Mouse (Mus musculus): ENCODE data around the gene Cd101. TPM values are rescaled to one million over a fixed set of nuclear protein-coding genes. Genes with fewer than 3 reads are reported as not detected.

The Cd101 gene
- polyA plus RNA-seq, 1 experiment from 2014 or later = not detected

DNA sequence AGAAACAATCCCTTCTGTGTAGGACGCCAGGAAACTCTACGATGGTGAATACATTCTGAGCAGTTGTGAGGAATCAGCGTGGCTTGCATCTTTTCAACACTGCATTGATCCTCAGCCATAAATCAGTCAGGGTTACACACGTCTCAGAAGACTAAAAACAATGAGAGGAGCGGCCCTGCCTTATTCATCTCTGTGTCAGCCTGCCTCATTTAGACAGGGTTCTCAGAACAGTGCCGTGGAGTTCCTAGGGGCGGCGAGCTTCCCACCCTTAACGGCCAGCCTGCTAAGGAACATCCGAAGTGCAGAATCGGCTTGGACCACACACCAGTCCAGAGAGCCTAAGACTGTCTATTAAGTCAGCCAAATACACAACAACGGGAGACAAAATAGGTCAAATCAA lies 39.9 kb downstream of the Cd101 start:
- H3K27me3 ChIP-seq = no peaks in the 10 kb centered on the region
- TF ChIP-seq CTCF (IDR thresholded peaks at IDR 0.05) = no peak
- POLR2A ChIA-PET = interaction anchor here (0.6 kb wide), 1 partner anchor 10 kb away, joined by 5 read pairs; no protein-coding TSS in a partner anchor
- in situ Hi-C loops (cut with MboI; ENCODE audit: low pct_unique_long_range_greater_than_20kb) = no loop called here
- DNase-seq (ENCODE audit: low read depth, low spot score) (no peak), ATAC-seq (no peak)
- CTCF ChIA-PET = interaction anchor here (0.7 to 4.0 kb wide), 5 partner anchors 10 to 132 kb away, joined by 3 to 24 read pairs (median 3); no protein-coding TSS in a partner anchor

DNA sequence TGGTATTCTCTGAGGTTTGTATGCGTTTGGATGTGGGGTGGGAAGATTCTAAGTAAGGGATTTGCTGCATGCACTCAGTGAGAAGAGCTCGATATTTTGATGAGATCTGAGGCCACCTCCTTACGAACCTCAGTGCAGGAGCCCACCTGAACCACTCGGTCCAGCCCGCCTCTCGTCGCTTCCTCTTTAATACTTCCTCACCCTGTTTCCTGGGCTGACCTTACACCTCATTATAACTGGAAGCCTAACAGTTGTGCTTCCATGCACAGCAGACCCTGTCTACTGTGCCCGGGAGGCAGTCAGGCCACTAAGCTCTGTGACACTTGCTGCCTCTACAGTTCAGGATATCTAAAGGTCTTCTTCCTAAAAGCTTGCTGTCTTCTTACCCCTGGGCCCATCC lies 50.1 kb downstream of the Cd101 start:
- in situ Hi-C loops (cut with MboI; ENCODE audit: low pct_unique_long_range_greater_than_20kb) = no loop called here
- POLR2A ChIA-PET = interaction anchor here (0.6 to 1.4 kb wide), 2 partner anchors 11 to 314 kb away, joined by 3 to 5 read pairs; no protein-coding TSS in a partner anchor
- TF ChIP-seq CTCF (IDR thresholded peaks at IDR 0.05) = no peak
- no peak for ATAC-seq
- DNase-seq (ENCODE audit: low read depth, low spot score) = no peak
- H3K27me3 ChIP-seq = no peaks in the 10 kb centered on the region
- CTCF ChIA-PET = interaction anchor here (0.7 to 3.1 kb wide), 10 partner anchors 8 to 324 kb away, joined by 3 to 16 read pairs (median 4); no protein-coding TSS in a partner anchor

DNA sequence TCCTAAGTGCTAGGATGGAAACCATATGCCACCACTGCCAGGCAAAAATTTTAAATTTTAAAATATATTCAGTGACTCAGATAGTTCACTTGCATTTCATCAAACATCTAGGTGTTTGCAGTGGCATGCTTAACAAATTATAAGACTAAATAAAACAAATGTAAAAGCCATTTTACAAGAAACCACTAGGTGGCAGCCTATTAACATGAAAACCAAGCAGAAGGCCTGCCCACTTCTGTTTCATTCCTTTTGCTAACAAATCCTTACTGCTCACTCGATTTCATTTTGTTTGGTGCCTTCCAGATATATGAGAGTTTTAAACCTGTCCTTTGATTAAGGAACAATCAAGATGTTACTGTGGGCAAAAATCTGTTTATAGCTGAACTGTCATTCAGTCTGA lies 55.5 kb downstream of the Cd101 start:
- DNase-seq (ENCODE audit: low read depth, low spot score) (no peak), ATAC-seq (no peak)
- no peaks in the 10 kb centered on the region for H3K27me3 ChIP-seq
- TF ChIP-seq CTCF (IDR thresholded peaks at IDR 0.05) = peak; percentile 66
- ChIA-PET POLR2A (interaction anchor here (0.7 kb wide), 1 partner anchor 67 kb away, joined by 3 read pairs; no protein-coding TSS in a partner anchor), CTCF (interaction anchor here (0.7 to 7.7 kb wide), 20 partner anchors 9 to 526 kb away, joined by 3 to 66 read pairs (median 4); no protein-coding TSS in a partner anchor)
- in situ Hi-C loops (cut with MboI; ENCODE audit: low pct_unique_long_range_greater_than_20kb) = loop anchor here (5.0 kb wide), 3 partner anchors 188 to 498 kb away; no protein-coding TSS in a partner anchor

DNA sequence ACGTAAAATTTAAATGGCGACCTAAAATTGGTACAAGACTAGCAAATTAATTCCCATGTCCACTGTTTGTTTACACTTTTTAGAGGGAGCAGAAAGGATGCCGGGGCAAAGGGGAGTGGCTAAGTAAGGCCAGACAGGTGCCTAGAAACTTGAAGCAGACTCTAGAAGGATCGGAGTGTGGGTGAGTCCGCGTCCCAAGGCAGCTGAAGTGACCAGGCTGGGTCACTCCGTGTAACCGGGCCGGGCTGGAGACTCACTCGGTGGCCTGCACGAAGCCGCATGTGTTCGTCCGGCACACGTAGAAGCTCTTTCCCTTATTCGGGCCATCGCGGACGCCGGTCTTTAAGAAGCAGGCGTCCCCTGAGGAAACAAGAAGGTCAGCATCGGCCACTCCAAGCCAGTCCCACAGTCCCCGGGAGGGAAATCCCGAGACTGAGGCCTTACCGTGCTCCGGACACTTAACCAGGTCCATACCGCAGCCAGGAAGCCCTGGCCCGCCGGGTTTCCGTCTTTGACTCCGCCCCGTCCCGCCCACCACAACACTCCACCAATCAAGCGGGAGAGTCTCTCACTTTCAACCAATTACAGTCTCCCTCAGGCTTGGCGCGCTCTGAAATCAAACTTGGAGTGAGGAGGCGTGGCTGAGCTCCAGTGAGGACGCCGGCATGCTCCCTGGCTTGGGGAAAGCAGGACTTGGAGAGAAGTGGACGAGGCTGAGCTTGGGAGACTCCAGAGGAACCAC lies 60.0 kb downstream of the Cd101 start, which contains the start of gene Ttf2:
TSS of gene Ttf2 (minus strand) at position 488 of the 742 bp plus-strand sequence.
- DNase-seq (ENCODE audit: low read depth, low spot score) = peak; percentile 90
- in situ Hi-C loops (cut with MboI; ENCODE audit: low pct_unique_long_range_greater_than_20kb) = loop anchor here (5.0 kb wide), 1 partner anchor 843 kb away; no protein-coding TSS in a partner anchor
- peak; percentile 98 for ATAC-seq
- CTCF ChIA-PET = interaction anchor here (0.7 to 1.0 kb wide), 4 partner anchors 326 to 524 kb away, joined by 3 read pairs; no protein-coding TSS in a partner anchor
- no peak for TF ChIP-seq CTCF (IDR thresholded peaks at IDR 0.05)
- H3K27me3 ChIP-seq = no peaks in the 10 kb centered on the region
- POLR2A ChIA-PET = interaction anchor here (0.7 to 1.2 kb wide), 2 partner anchors 10 to 161 kb away, joined by 5 read pairs; no protein-coding TSS in a partner anchor

DNA sequence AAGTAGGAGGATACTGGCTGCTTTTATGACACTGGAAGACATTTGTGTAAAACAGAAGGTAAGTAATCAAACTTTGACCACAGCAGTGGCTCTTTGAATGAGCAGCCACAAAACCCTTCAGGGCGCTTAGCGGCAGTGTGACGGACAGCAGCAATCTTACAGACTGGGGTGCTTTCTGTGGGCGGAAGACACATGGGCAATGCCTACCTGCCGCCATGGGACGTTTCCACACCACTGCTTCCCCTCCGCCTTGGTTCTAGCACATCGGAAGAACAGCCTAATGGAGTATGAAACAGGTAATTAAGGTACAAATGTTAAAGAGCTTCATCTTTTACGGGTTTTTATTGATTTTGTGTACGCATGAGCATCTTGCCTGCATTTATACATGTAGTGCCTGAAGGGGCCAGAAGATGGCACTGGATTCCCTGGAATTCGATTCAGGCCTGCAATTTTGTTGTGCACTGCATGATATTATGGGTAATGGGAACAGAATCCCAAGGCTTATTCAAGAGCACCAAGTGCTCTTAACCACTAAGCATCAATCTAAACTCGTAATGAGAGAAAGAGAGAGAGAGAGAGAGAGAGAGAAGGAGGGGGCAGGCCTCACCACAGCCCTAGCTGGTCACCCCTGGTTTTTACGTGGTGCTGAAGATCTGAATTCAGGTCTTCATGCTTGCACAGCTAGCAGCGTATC lies 65.4 kb downstream of the Cd101 start:
- ATAC-seq = no peak
- POLR2A ChIA-PET = no interaction called here

DNA sequence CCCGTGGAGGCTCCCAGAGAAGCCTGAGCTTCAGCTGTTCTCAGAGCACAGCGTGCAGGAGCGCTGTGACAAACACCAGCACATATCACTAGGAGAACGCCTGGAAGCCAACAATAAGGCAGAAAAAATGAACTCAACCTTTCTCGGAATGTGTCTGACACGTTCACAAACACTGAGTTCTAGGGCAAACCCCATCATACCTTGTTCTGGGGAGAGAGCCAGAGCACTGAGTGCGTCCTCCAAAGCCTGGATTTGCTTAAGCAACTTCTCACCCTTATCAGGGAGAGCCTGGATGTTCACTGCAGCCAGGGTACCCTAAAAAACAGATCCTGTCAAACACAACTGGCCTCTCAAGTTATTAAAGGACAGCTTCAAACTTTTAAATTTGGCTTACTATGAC lies 67.9 kb downstream of the Cd101 start:
- in situ Hi-C loops (cut with MboI; ENCODE audit: low pct_unique_long_range_greater_than_20kb) = no loop called here
- ChIA-PET CTCF (interaction anchor here (0.7 to 2.3 kb wide), 5 partner anchors 13 to 334 kb away, joined by 3 to 9 read pairs (median 3); no protein-coding TSS in a partner anchor), POLR2A (no interaction called here)
- DNase-seq (ENCODE audit: low read depth, low spot score) (no peak), ATAC-seq (no peak)
- H3K27me3 ChIP-seq = no peaks in the 10 kb centered on the region
- no peak for TF ChIP-seq CTCF (IDR thresholded peaks at IDR 0.05)

More for the DNA sequence above, 65.4 kb downstream of the Cd101 start:
- CTCF ChIA-PET = interaction anchor here (0.8 to 3.2 kb wide), 16 partner anchors 9 to 849 kb away, joined by 3 to 23 read pairs (median 4); partner anchors contain the start of gene Trim45
- no peak for DNase-seq (ENCODE audit: low read depth, low spot score)
- H3K27me3 ChIP-seq = no peaks in the 10 kb centered on the region
- TF ChIP-seq CTCF (IDR thresholded peaks at IDR 0.05) = no peak
- in situ Hi-C loops (cut with MboI; ENCODE audit: low pct_unique_long_range_greater_than_20kb) = no loop called here

DNA sequence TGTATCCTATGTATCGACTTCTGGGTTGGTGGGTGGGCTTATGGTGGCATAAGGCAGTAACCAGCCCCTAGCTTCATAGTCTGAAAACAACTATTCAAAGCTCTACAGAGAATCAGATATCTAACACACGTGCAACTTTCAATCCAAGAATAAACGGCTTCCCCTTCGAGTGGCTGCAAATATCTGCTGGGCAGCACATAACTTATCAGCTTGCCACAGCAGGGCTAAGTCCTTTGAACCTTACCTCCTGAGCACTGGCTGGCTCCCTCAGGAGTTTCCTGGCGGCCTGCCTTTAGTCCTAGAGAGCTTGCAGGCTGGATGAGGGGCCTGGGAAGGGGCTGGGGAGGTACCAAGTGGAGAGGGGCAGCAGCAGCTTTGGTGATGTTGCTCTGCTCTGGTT lies 68.3 kb downstream of the Cd101 start:
- DNase-seq (ENCODE audit: low read depth, low spot score) = no peak
- ChIA-PET CTCF (interaction anchor here (0.7 to 2.3 kb wide), 5 partner anchors 14 to 335 kb away, joined by 3 to 9 read pairs (median 3); no protein-coding TSS in a partner anchor), POLR2A (no interaction called here)
- no peak for ATAC-seq
- in situ Hi-C loops (cut with MboI; ENCODE audit: low pct_unique_long_range_greater_than_20kb) = no loop called here
- no peaks in the 10 kb centered on the region for H3K27me3 ChIP-seq
- no peak for TF ChIP-seq CTCF (IDR thresholded peaks at IDR 0.05)

DNA sequence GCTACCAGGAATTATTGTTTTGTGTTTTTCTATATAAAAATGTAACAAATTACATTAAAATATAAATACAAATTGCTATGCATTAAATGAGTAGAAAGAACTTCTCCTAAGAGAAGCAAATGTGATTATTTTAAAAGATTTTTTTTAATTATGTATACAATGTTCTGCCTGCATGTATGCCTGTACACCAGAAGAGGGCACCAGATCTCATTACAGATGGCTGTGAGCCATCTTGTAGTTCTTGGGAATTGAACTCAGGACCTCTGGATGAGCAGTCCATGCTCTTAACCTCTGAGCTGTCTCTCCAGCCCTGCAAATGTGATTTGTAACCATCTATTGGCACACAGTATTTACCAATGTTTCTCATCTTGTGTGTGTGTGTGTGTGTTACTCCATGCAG lies 74.7 kb downstream of the Cd101 start:
- ChIA-PET POLR2A (no interaction called here), CTCF (interaction anchor here (0.9 to 2.9 kb wide), 6 partner anchors 8 to 341 kb away, joined by 3 to 13 read pairs (median 4); no protein-coding TSS in a partner anchor)
- peak; percentile 75 for TF ChIP-seq CTCF (IDR thresholded peaks at IDR 0.05)
- DNase-seq (ENCODE audit: low read depth, low spot score) (no peak), ATAC-seq (no peak)
- no peaks in the 10 kb centered on the region for H3K27me3 ChIP-seq
- in situ Hi-C loops (cut with MboI; ENCODE audit: low pct_unique_long_range_greater_than_20kb) = no loop called here

DNA sequence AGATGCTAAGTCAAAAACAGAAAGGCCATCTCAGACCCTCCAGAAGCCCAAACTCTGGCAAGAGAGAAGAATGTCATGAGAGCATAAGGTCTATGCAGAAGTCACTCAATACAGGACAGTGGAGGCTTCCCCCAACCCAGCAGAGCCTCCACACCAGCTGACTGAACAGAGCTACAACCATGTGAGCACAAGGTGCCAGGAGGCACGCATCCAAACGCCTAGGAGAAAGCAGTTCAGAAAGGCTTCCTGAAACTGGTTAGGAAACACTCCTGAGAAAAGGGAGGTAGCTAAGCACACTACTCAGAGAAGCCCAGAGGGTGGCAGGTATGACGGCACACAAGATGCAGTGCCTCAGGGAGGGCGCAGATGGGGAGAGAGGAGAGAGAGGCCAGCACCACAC lies 77.8 kb downstream of the Cd101 start:
- in situ Hi-C loops (cut with MboI; ENCODE audit: low pct_unique_long_range_greater_than_20kb) = no loop called here
- TF ChIP-seq CTCF (IDR thresholded peaks at IDR 0.05) = no peak

DNA sequence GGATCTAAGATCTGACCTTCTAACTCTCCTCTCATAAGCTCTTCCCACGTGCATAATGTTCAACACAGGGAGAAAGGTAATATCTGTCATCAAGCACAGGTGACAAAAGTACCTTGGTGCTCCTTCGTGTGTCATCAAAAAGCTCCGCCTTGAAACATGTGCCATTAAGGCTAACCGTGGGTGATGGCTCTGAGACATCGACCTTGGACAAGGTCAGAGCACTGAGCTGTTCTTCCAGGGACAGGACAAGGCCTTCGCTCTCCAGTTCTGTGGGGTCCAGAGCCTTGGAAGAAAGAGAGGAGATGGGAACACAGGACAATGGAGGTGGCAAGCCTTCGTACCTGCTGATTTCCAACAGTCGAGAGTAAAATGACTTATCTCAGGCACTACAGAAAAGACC lies 82.1 kb downstream of the Cd101 start:
- no peak for TF ChIP-seq CTCF (IDR thresholded peaks at IDR 0.05)
- H3K27me3 ChIP-seq = no peaks in the 10 kb centered on the region
- DNase-seq (ENCODE audit: low read depth, low spot score) (no peak), ATAC-seq (no peak)
- CTCF ChIA-PET = interaction anchor here (0.8 to 1.9 kb wide), 3 partner anchors 8 to 30 kb away, joined by 3 to 9 read pairs (median 3); no protein-coding TSS in a partner anchor
- in situ Hi-C loops (cut with MboI; ENCODE audit: low pct_unique_long_range_greater_than_20kb) = no loop called here
- POLR2A ChIA-PET = interaction anchor here (1.1 kb wide), 1 partner anchor 13 kb away, joined by 3 read pairs; no protein-coding TSS in a partner anchor

More for the DNA sequence above, 77.8 kb downstream of the Cd101 start:
- DNase-seq (ENCODE audit: low read depth, low spot score) (no peak), ATAC-seq (no peak)
- CTCF ChIA-PET = interaction anchor here (1.0 to 3.8 kb wide), 5 partner anchors 11 to 344 kb away, joined by 3 to 17 read pairs (median 10); no protein-coding TSS in a partner anchor
- no peaks in the 10 kb centered on the region for H3K27me3 ChIP-seq
- POLR2A ChIA-PET = no interaction called here

Other genes starting within 250 kb of the Cd101 start
- 1.8 TPM for gene Vtcn1, start 204.1 kb downstream of the Cd101 start, polyA plus RNA-seq (2021)
- 12.6 TPM for gene Trim45, start 107.4 kb downstream of the Cd101 start, polyA plus RNA-seq (2021)
- 29.6 TPM for gene Ttf2, start 59.9 kb downstream of the Cd101 start, polyA plus RNA-seq (2021)
- 160 TPM for gene Ptgfrn, start 80.7 kb upstream of the Cd101 start, polyA plus RNA-seq (2021)

Data from Patski (cell line).